Mouse (Mus musculus) olfactory bulb, adult 2 months (tissue): Measurements from ENCODE around the gene Lrrc8a.

ENCODE experiments used
- CTCF ChIP-seq: fragments of 200-500 bp; IDR thresholded peaks from 2 replicates; pipeline ENCODE4 v1.5.1; 2012; ENCODE audit warnings: low read depth, mild to moderate bottlenecking, low read length, moderate library complexity; ENCODE audit not compliant: insufficient read depth
- POLR2A ChIP-seq: fragments of 200-500 bp; IDR thresholded peaks from 2 replicates; pipeline ENCODE4 v1.6.1; 2012; ENCODE audit warnings: mild to moderate bottlenecking, low read depth, low read length, moderate library complexity; ENCODE audit not compliant: insufficient read depth

DNA sequence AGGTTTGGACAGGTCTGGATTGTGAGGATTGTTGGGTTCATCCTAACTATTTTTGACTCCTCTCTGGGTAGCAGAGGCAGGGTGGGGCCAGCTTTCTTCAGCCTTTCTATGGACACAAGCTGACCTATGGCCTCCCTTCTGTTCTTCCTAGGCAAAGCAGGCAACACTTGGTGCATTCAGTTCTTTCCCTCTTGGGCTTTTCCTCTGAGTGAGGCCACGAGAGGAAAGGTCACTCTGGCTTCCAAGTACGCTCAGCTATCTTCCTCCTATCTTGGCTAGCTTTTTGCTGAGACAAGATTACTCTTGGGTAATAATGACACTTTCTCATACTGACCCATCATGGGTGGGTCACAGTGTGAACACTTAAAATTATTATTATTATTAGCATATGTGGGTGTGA lies 45.7 kb downstream of the Lrrc8a start:
- TF ChIP-seq CTCF (no peak), POLR2A (no peak)
